Mouse (Mus musculus) inflammation-experienced regulatory T-cells, adult 16 weeks (primary cell): ENCODE results near the gene Slc17a4. TPM values are rescaled to one million over a fixed set of nuclear protein-coding genes. Genes with fewer than 3 reads are reported as not detected.

Source experiments
- polyA plus RNA-seq: library from polyadenylated mRNA; unstranded; fragments of 100-300 nt; shearing (Covaris generic); gene quantifications from one replicate; pipeline ENCODE4 v1.2.1, GENCODE M21; 2017

Gene Slc17a4
- polyA plus RNA-seq = not detected

GRCm38 (mm10) chr13:23914376-23915167, at the start of gene Slc17a4:
Slc17a4 (minus strand) TSS chr13:23915009.

DNA sequence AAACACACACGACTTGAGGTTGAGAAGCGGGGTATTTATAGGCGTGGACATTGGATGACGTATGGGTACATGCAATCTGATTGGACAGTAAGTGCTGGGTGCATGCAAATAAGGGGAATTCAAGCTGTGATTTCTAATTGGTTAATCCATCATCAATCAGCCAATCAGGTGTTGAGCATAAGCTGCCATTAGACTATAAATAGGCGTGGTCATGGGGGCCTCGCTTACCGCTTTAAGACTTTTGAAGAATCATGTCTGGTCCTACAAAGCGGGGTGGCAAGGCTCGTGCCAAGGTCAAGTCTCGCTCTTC, 19.4 kb upstream of the Slc17a4 start, which contains the start of gene Hist1h2aa:
TSS of gene Hist1h2aa (plus strand) at position 252 of the 310 bp plus-strand sequence.

DNA sequence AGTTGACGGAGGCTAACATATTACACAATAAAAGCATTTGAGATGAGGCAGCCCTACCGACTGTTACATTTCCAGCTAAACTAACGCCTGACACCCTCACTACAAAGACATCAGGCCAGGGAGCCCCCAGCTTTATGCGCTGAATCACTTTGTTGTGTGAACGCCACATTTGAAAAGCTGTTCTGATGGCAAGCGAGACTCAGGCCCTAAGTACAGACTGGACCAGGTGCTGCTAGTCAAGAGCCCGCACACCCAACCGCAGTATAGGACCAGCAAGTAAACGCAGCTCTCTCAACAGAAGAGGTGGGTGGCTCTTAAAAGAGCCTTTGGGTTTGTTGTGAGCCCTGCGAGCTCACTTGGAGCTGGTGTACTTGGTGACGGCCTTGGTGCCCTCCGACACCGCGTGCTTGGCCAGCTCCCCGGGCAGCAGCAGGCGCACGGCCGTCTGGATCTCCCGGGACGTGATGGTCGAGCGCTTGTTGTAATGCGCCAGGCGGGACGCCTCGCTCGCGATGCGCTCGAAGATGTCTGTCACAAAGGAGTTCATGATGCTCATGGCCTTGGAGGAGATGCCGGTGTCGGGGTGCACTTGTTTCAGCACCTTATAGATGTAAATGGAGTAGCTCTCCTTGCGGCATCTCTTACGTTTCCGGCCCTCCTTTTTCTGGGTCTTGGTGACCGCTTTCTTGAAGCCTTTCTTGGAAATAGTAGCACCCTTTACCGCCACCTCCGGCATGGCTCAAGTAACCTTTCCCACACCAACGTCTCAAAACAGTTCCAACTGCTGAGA, 18.8 kb upstream of the Slc17a4 start, which contains the start of gene Hist1h2ba:
TSS of gene Hist1h2ba (minus strand) at position 736 of the 790 bp plus-strand sequence.

DNA sequence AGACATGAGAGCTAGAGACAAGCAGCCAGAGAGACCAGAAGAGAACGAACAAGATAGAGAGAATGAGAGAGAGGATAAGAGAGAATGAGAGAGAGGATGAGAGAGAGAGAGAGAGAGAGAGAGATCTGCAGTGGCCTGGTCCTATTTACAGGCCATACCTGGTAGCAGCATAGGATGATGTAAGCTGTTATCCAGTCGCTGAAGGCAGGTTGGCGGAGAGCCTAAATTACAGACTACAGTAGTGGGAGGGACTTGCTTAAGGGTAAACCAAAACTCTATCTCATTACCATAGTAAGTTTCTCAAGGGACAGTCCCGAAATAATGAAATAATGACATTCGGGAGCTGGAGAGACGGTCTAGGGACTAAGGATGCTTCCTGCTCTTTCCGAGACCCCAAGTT, 47.4 kb downstream of the Slc17a4 start, which contains the start of gene Slc17a1:
TSS of gene Slc17a1 (plus strand) at position 346 of the 400 bp plus-strand sequence.

Other genes with a start within 250 kb of the Slc17a4 start
- 0.23 TPM for gene Hist1h2ac, start 231.1 kb downstream of the Slc17a4 start, polyA plus RNA-seq
- gene Hist1h2bc, start 230.8 kb downstream of the Slc17a4 start, polyA plus RNA-seq = 8.8 TPM
- gene Hist1h1t, start 219.2 kb downstream of the Slc17a4 start, polyA plus RNA-seq = not detected
- 2.7 TPM for gene Hist1h4c, start 216.6 kb downstream of the Slc17a4 start, polyA plus RNA-seq
- gene Hfe, start 204.2 kb downstream of the Slc17a4 start, polyA plus RNA-seq = 2.8 TPM
- 17.4 TPM for gene Hist1h1c, start 176.2 kb downstream of the Slc17a4 start, polyA plus RNA-seq
- 0.50 TPM for gene Hist1h3c, start 169.4 kb downstream of the Slc17a4 start, polyA plus RNA-seq
- gene Hist1h2bb, start 168.3 kb downstream of the Slc17a4 start, polyA plus RNA-seq = 2.5 TPM
- 0.79 TPM for gene Hist1h2ab, start 163.9 kb downstream of the Slc17a4 start, polyA plus RNA-seq
- not detected for gene Hist1h3b, start 162.7 kb downstream of the Slc17a4 start, polyA plus RNA-seq
- gene Hist1h4b, start 158.0 kb downstream of the Slc17a4 start, polyA plus RNA-seq = 11.3 TPM
- gene Hist1h4a, start 153.8 kb downstream of the Slc17a4 start, polyA plus RNA-seq = not detected
- 1.9 TPM for gene Hist1h3a, start 152.6 kb downstream of the Slc17a4 start, polyA plus RNA-seq
- 0.95 TPM for gene Hist1h1a, start 151.3 kb downstream of the Slc17a4 start, polyA plus RNA-seq
- gene Trim38, start 145.1 kb downstream of the Slc17a4 start, polyA plus RNA-seq = not detected
- not detected for gene Slc17a2, start 108.0 kb downstream of the Slc17a4 start, polyA plus RNA-seq
- not detected for gene Slc17a3, start 75.6 kb downstream of the Slc17a4 start, polyA plus RNA-seq
- gene Slc17a1, start 47.3 kb downstream of the Slc17a4 start, polyA plus RNA-seq = not detected
- gene Hist1h2ba, start 19.1 kb upstream of the Slc17a4 start, polyA plus RNA-seq = not detected
- not detected for gene Hist1h2aa, start 19.5 kb upstream of the Slc17a4 start, polyA plus RNA-seq
- not detected for gene Scgn, start 76.2 kb upstream of the Slc17a4 start, polyA plus RNA-seq